Mouse (Mus musculus): Measurements from ENCODE around the gene Dscaml1. TPM values are rescaled to one million over a fixed set of nuclear protein-coding genes. Genes with fewer than 3 reads are reported as not detected.

The Dscaml1 gene
- total RNA-seq (2021): not detected

GRCm38 (mm10) chr9:45426456-45426855, at the start of gene Dscaml1:
Dscaml1 (plus strand) TSS chr9:45426628.
- DNase-seq: no peak

- no peak for DNase-seq
Observed at GRCm38 (mm10) chr9:45376883-45377282, 49.5 kb upstream of the Dscaml1 start.

- DNase-seq: no peak
Observed at GRCm38 (mm10) chr9:45380411-45381251, 45.8 kb upstream of the Dscaml1 start.

- no peak for DNase-seq
Observed at GRCm38 (mm10) chr9:45382336-45382735, 44.1 kb upstream of the Dscaml1 start.

GRCm38 (mm10) chr9:45382834-45383233, 43.6 kb upstream of the Dscaml1 start:
- DNase-seq: no peak

GRCm38 (mm10) chr9:45383883-45384282, 42.5 kb upstream of the Dscaml1 start:
- no peak for DNase-seq

- no peak for DNase-seq
Observed at GRCm38 (mm10) chr9:45386698-45387097, 39.7 kb upstream of the Dscaml1 start.

GRCm38 (mm10) chr9:45388385-45388994, 37.9 kb upstream of the Dscaml1 start:
- DNase-seq: peak; percentile 93

GRCm38 (mm10) chr9:45389596-45389995, 36.8 kb upstream of the Dscaml1 start:
- no peak for DNase-seq

- no peak for DNase-seq
Observed at GRCm38 (mm10) chr9:45391299-45391698, 35.1 kb upstream of the Dscaml1 start.

GRCm38 (mm10) chr9:45395218-45395617, 31.2 kb upstream of the Dscaml1 start:
- DNase-seq: no peak

- DNase-seq: no peak
Observed at GRCm38 (mm10) chr9:45395796-45396195, 30.6 kb upstream of the Dscaml1 start.

GRCm38 (mm10) chr9:45398336-45398735, 28.1 kb upstream of the Dscaml1 start:
- no peak for DNase-seq

GRCm38 (mm10) chr9:45399434-45399833, 27.0 kb upstream of the Dscaml1 start, which contains the start of gene Fxyd2:
Fxyd2 (plus strand) TSS chr9:45399669.
- no peak for DNase-seq

- no peak for DNase-seq
Observed at GRCm38 (mm10) chr9:45401851-45402250, 24.6 kb upstream of the Dscaml1 start.

GRCm38 (mm10) chr9:45402957-45403356, 23.5 kb upstream of the Dscaml1 start:
- DNase-seq: no peak

- DNase-seq: no peak
Observed at GRCm38 (mm10) chr9:45405694-45406093, 20.7 kb upstream of the Dscaml1 start.

- DNase-seq: no peak
Observed at GRCm38 (mm10) chr9:45406808-45407207, 19.6 kb upstream of the Dscaml1 start.

GRCm38 (mm10) chr9:45407706-45408675, 18.4 kb upstream of the Dscaml1 start:
- DNase-seq: peak; percentile 84

GRCm38 (mm10) chr9:45410193-45410592, 16.2 kb upstream of the Dscaml1 start:
- no peak for DNase-seq

- DNase-seq: no peak
Observed at GRCm38 (mm10) chr9:45410614-45411013, 15.8 kb upstream of the Dscaml1 start.

GRCm38 (mm10) chr9:45411111-45411510, 15.3 kb upstream of the Dscaml1 start:
- DNase-seq: no peak

GRCm38 (mm10) chr9:45411803-45412202, 14.6 kb upstream of the Dscaml1 start:
- DNase-seq: peak; percentile 33
